Mouse (Mus musculus) large intestine, adult 2 months (tissue): ENCODE data around the gene Dedd2. TPM values are rescaled to one million over a fixed set of nuclear protein-coding genes. Genes with fewer than 3 reads are reported as not detected.

Source experiments
- polyA plus RNA-seq: library from polyadenylated mRNA; depleted of rRNA; stranded (reverse); fragments of >200 nt; gene quantifications from 2 replicates; pipeline ENCODE4 v1.2.3, GENCODE M21; 2012; rRNA removed

Dedd2 gene
- polyA plus RNA-seq, 1 experiment = 52.6 TPM

Other genes starting within 250 kb of the Dedd2 start
- gene Rabac1, start 247.9 kb downstream of the Dedd2 start, polyA plus RNA-seq = 189 and 214 TPM in 2 replicates
- gene Atp1a3, start 214.7 kb downstream of the Dedd2 start, polyA plus RNA-seq = 1.8 and 3.3 TPM in 2 replicates
- gene Grik5, start 148.3 kb downstream of the Dedd2 start, polyA plus RNA-seq = 6.4 and 8.7 TPM in 2 replicates
- 16.8 and 20.6 TPM in 2 replicates for gene Zfp574, start 148.0 kb downstream of the Dedd2 start, polyA plus RNA-seq
- 2.6 and 3.9 TPM in 2 replicates for gene Pou2f2, start 40.9 kb downstream of the Dedd2 start, polyA plus RNA-seq
- gene Zfp526, start 810 bp upstream of the Dedd2 start, polyA plus RNA-seq = 4.2 and 7.1 TPM in 2 replicates
- gene Gsk3a, start 17.2 kb upstream of the Dedd2 start, polyA plus RNA-seq = 95.8 and 123 TPM in 2 replicates
- 15.3 and 19.4 TPM in 2 replicates for gene Erf, start 30.1 kb upstream of the Dedd2 start, polyA plus RNA-seq
- 44.3 and 45.6 TPM in 2 replicates for gene Cic, start 47.1 kb upstream of the Dedd2 start, polyA plus RNA-seq
- 173 and 176 TPM in 2 replicates for gene Pafah1b3, start 77.4 kb upstream of the Dedd2 start, polyA plus RNA-seq
- gene Prr19, start 80.8 kb upstream of the Dedd2 start, polyA plus RNA-seq = not detected in 2 replicates
- 0.19 and 0.21 TPM in 2 replicates for gene Tmem145, start 85.5 kb upstream of the Dedd2 start, polyA plus RNA-seq
- gene Megf8, start 96.5 kb upstream of the Dedd2 start, polyA plus RNA-seq = 11.6 and 14.3 TPM in 2 replicates
- gene Cnfn, start 149.1 kb upstream of the Dedd2 start, polyA plus RNA-seq = not detected in 2 replicates
- 46.9 and 90.5 TPM in 2 replicates for gene Lipe, start 178.1 kb upstream of the Dedd2 start, polyA plus RNA-seq
- gene Cxcl17, start 192.3 kb upstream of the Dedd2 start, polyA plus RNA-seq = 0.20 TPM in 1 of 2 replicates, not detected in the other